Mouse (Mus musculus): Measurements from ENCODE around the gene N4bp2. TPM values are rescaled to one million over a fixed set of nuclear protein-coding genes. Genes with fewer than 3 reads are reported as not detected.

Gene N4bp2
- polyA plus RNA-seq, 1 experiment from 2014 or later: 33.5 TPM

GRCm38 (mm10) chr5:65790604-65791225 lies 27.4 kb downstream of the N4bp2 start:
- WGBS: 87% methylated on average over 16 of the region's 16 CpGs
- Histone ChIP-seq H3K9ac (no peak overlapping the region), H3K27ac (no peak overlapping the region), H3K36me3 (peaks cover 53% of the 10 kb centered on the region), H3K4me1 (no peaks in the 10 kb centered on the region), H3K4me3 (no peak overlapping the region), H3K4me2 (no peak overlapping the region), H3K27me3 (no peaks in the 10 kb centered on the region), H3K9me3 (no peaks in the 10 kb centered on the region)
- no peak for ATAC-seq (ENCODE audit: insufficient number of reproducible peaks, insufficient read depth, low FRiP score, low TSS enrichment, low read depth)

GRCm38 (mm10) chr5:65794202-65794601 lies 30.9 kb downstream of the N4bp2 start:
- Histone ChIP-seq H3K9ac (no peak overlapping the region), H3K4me1 (no peaks in the 10 kb centered on the region), H3K27ac (no peak overlapping the region), H3K9me3 (no peaks in the 10 kb centered on the region), H3K4me2 (no peak overlapping the region), H3K27me3 (no peaks in the 10 kb centered on the region), H3K36me3 (peaks cover 63% of the 10 kb centered on the region), H3K4me3 (no peak overlapping the region)
- ATAC-seq (ENCODE audit: insufficient number of reproducible peaks, insufficient read depth, low FRiP score, low TSS enrichment, low read depth): no peak
- 63% methylated on average over 3 of the region's 3 CpGs for WGBS

GRCm38 (mm10) chr5:65794702-65795101 lies 31.4 kb downstream of the N4bp2 start:
- Histone ChIP-seq H3K4me1 (no peaks in the 10 kb centered on the region), H3K36me3 (peaks cover 63% of the 10 kb centered on the region), H3K4me3 (no peak overlapping the region), H3K9ac (no peak overlapping the region), H3K27me3 (no peaks in the 10 kb centered on the region), H3K9me3 (no peaks in the 10 kb centered on the region), H3K27ac (no peak overlapping the region), H3K4me2 (no peak overlapping the region)
- 79% methylated on average over 3 of the region's 3 CpGs for WGBS
- no peak for ATAC-seq (ENCODE audit: insufficient number of reproducible peaks, insufficient read depth, low FRiP score, low TSS enrichment, low read depth)

GRCm38 (mm10) chr5:65795293-65795993 lies 32.1 kb downstream of the N4bp2 start:
- Histone ChIP-seq H3K4me2 (no peak overlapping the region), H3K4me3 (no peak overlapping the region), H3K27me3 (no peaks in the 10 kb centered on the region), H3K27ac (no peak overlapping the region), H3K36me3 (peaks cover 62% of the 10 kb centered on the region), H3K9me3 (no peaks in the 10 kb centered on the region), H3K4me1 (no peaks in the 10 kb centered on the region), H3K9ac (no peak overlapping the region)
- 94% methylated on average over 9 of the region's 9 CpGs for WGBS
- no peak for ATAC-seq (ENCODE audit: insufficient number of reproducible peaks, insufficient read depth, low FRiP score, low TSS enrichment, low read depth)

- Histone ChIP-seq H3K9ac (no peak overlapping the region), H3K4me1 (no peaks in the 10 kb centered on the region), H3K4me3 (no peak overlapping the region), H3K9me3 (no peaks in the 10 kb centered on the region), H3K4me2 (no peak overlapping the region), H3K36me3 (peaks cover 59% of the 10 kb centered on the region), H3K27me3 (no peaks in the 10 kb centered on the region), H3K27ac (no peak overlapping the region)
- no peak for ATAC-seq (ENCODE audit: insufficient number of reproducible peaks, insufficient read depth, low FRiP score, low TSS enrichment, low read depth)
- WGBS: 98% methylated on average over 1 of the region's 1 CpGs
These were observed 32.6 kb downstream of the N4bp2 start for GRCm38 (mm10) chr5:65795994-65796298.

- Histone ChIP-seq H3K36me3 (peaks cover 74% of the 10 kb centered on the region), H3K4me3 (no peak overlapping the region), H3K4me2 (no peak overlapping the region), H3K27ac (no peak overlapping the region), H3K27me3 (no peaks in the 10 kb centered on the region), H3K9ac (no peak overlapping the region), H3K4me1 (no peaks in the 10 kb centered on the region), H3K9me3 (no peaks in the 10 kb centered on the region)
- 75% methylated on average over 5 of the region's 5 CpGs for WGBS
- ATAC-seq (ENCODE audit: insufficient number of reproducible peaks, insufficient read depth, low FRiP score, low TSS enrichment, low read depth): no peak
These were observed 60.3 kb downstream of the N4bp2 start for GRCm38 (mm10) chr5:65823601-65824133.

- no peak overlapping the region for H3K9ac ChIP-seq
- 97% methylated on average over 4 of the region's 4 CpGs for WGBS
- no peak for ATAC-seq (ENCODE audit: insufficient number of reproducible peaks, insufficient read depth, low FRiP score, low TSS enrichment, low read depth)
- H3K36me3 ChIP-seq: peaks cover 52% of the 10 kb centered on the region
- H3K9me3 ChIP-seq: no peaks in the 10 kb centered on the region
- H3K4me1 ChIP-seq: no peaks in the 10 kb centered on the region
- no peak overlapping the region for H3K4me3 ChIP-seq
- H3K4me2 ChIP-seq: no peak overlapping the region
- no peaks in the 10 kb centered on the region for H3K27me3 ChIP-seq
- no peak overlapping the region for H3K27ac ChIP-seq
These were observed 63.2 kb downstream of the N4bp2 start for GRCm38 (mm10) chr5:65826476-65826875.

GRCm38 (mm10) chr5:65827102-65827501 lies 63.8 kb downstream of the N4bp2 start:
- ATAC-seq (ENCODE audit: insufficient number of reproducible peaks, insufficient read depth, low FRiP score, low TSS enrichment, low read depth): no peak

GRCm38 (mm10) chr5:65828261-65828660 lies 64.9 kb downstream of the N4bp2 start:
- Histone ChIP-seq H3K9ac (no peak overlapping the region), H3K27me3 (no peaks in the 10 kb centered on the region), H3K27ac (no peak overlapping the region), H3K4me3 (no peak overlapping the region), H3K9me3 (no peaks in the 10 kb centered on the region), H3K36me3 (peaks cover 37% of the 10 kb centered on the region), H3K4me2 (no peak overlapping the region), H3K4me1 (no peaks in the 10 kb centered on the region)
- ATAC-seq (ENCODE audit: insufficient number of reproducible peaks, insufficient read depth, low FRiP score, low TSS enrichment, low read depth): no peak
- WGBS: 97% methylated on average over 5 of the region's 5 CpGs

More at GRCm38 (mm10) chr5:65827102-65827501, 63.8 kb downstream of the N4bp2 start:
- 85% methylated on average over 8 of the region's 8 CpGs for WGBS
- peaks cover 46% of the 10 kb centered on the region for H3K36me3 ChIP-seq
- H3K27ac ChIP-seq: no peak overlapping the region
- no peaks in the 10 kb centered on the region for H3K9me3 ChIP-seq
- H3K9ac ChIP-seq: no peak overlapping the region
- H3K27me3 ChIP-seq: no peaks in the 10 kb centered on the region
- no peak overlapping the region for H3K4me3 ChIP-seq
- H3K4me1 ChIP-seq: no peaks in the 10 kb centered on the region
- H3K4me2 ChIP-seq: no peak overlapping the region

- WGBS: 80% methylated on average over 2 of the region's 2 CpGs
- H3K36me3 ChIP-seq: peaks cover 29% of the 10 kb centered on the region
- no peaks in the 10 kb centered on the region for H3K27me3 ChIP-seq
- H3K9me3 ChIP-seq: no peaks in the 10 kb centered on the region
- H3K9ac ChIP-seq: no peak overlapping the region
- ATAC-seq (ENCODE audit: insufficient number of reproducible peaks, insufficient read depth, low FRiP score, low TSS enrichment, low read depth): no peak
- no peak overlapping the region for H3K4me3 ChIP-seq
- no peak overlapping the region for H3K27ac ChIP-seq
- H3K4me1 ChIP-seq: no peaks in the 10 kb centered on the region
- H3K4me2 ChIP-seq: no peak overlapping the region
These were observed 65.7 kb downstream of the N4bp2 start for GRCm38 (mm10) chr5:65829059-65829458.

- 87% methylated on average over 11 of the region's 11 CpGs for WGBS
- ATAC-seq (ENCODE audit: insufficient number of reproducible peaks, insufficient read depth, low FRiP score, low TSS enrichment, low read depth): no peak
- H3K27me3 ChIP-seq: no peaks in the 10 kb centered on the region
- no peak overlapping the region for H3K9ac ChIP-seq
- H3K9me3 ChIP-seq: no peaks in the 10 kb centered on the region
- H3K4me1 ChIP-seq: no peaks in the 10 kb centered on the region
- no peak overlapping the region for H3K4me3 ChIP-seq
- H3K4me2 ChIP-seq: no peak overlapping the region
- H3K27ac ChIP-seq: no peak overlapping the region
- H3K36me3 ChIP-seq: peaks cover 11% of the 10 kb centered on the region
These were observed 68.7 kb downstream of the N4bp2 start for GRCm38 (mm10) chr5:65831917-65832618.

GRCm38 (mm10) chr5:65833092-65833491 lies 69.8 kb downstream of the N4bp2 start:
- Histone ChIP-seq H3K27me3 (no peaks in the 10 kb centered on the region), H3K9me3 (no peaks in the 10 kb centered on the region), H3K9ac (no peak overlapping the region), H3K4me1 (0 out of 2 replicates have a peak, but pooled peaks cover 4% of the 10 kb centered on the region), H3K36me3 (peaks cover 9% of the 10 kb centered on the region), H3K4me3 (no peak overlapping the region), H3K27ac (no peak overlapping the region), H3K4me2 (no peak overlapping the region)
- ATAC-seq (ENCODE audit: insufficient number of reproducible peaks, insufficient read depth, low FRiP score, low TSS enrichment, low read depth): no peak
- 79% methylated on average over 3 of the region's 3 CpGs for WGBS
